Mouse (Mus musculus): ENCODE data around the gene Morn1.

GRCm38 (mm10) chr4:155139281-155140045, 53.1 kb downstream of the Morn1 start:
- TF ChIP-seq USF2 (conservative IDR thresholded peaks at IDR 0.05; ENCODE audit: low read depth, low read length) (no peak), EP300 (IDR thresholded peaks at IDR 0.05; ENCODE audit: low read length) (no peak), ZNF384 (IDR thresholded peaks at IDR 0.05; ENCODE audit: low read depth, low read length) (no peak), TCF12 (IDR thresholded peaks at IDR 0.05; ENCODE audit: low read depth, low read length) (no peak), MYC (IDR thresholded peaks at IDR 0.05; ENCODE audit: low read depth, low read length) (no peak), CTCF (conservative IDR thresholded peaks at IDR 0.05 in 1 of 2, IDR thresholded peaks at IDR 0.05 in 1 of 2; ENCODE audit: low read depth in 2 of 2, low read length in 2 of 2) (no peak), ZC3H11A (IDR thresholded peaks at IDR 0.05; ENCODE audit: low read depth, low read length) (no peak), POLR2A (IDR thresholded peaks at IDR 0.05; ENCODE audit: low read depth, low read length) (no peak), MAFK (IDR thresholded peaks at IDR 0.05; ENCODE audit: insufficient replicate concordance, low read length) (no peak), TBP (conservative IDR thresholded peaks at IDR 0.05; ENCODE audit: low read depth, low read length) (no peak)

All from CH12.LX (cell line).